Comparison of ENCODE assay signal across 8 mouse cellular contexts in genomic region chr11:69364376-69364775, GRCm38 (mm10). TPM values are rescaled to one million over a fixed set of nuclear protein-coding genes. Genes with fewer than 3 reads are reported as not detected.
DNase-seq lines count a peak whose midpoint lies in the region; ATAC-seq and TF ChIP-seq lines count a peak whose summit lies in the region.

No protein-coding gene starts in this region.

- ATAC-seq in embryonic facial prominence, embryonic 14.5 days (ENCODE audit: low read depth), result no peak
- no peak for ATAC-seq in midbrain, embryonic 12.5 days (ENCODE audit: low FRiP score, low read depth)

- no peak for TF ChIP-seq CTCF in heart, adult 2 months (IDR thresholded peaks at IDR 0.05)

- H3K9ac ChIP-seq in heart, adult 2 months (ENCODE audit: low read depth, low read length), result no peak overlapping the region; the same call in 1 of the 2 replicates
- H3K9ac ChIP-seq in embryonic facial prominence, embryonic 14.5 days (ENCODE audit: low read depth, low read length), result peak overlapping the region; percentile 64; the same call in 1 of the 2 replicates
- peak overlapping the region; percentile 37; the same call in 1 of the 2 replicates for H3K9ac ChIP-seq in midbrain, embryonic 12.5 days (replicated peaks)

- H3K79me2 ChIP-seq in heart, adult 2 months (replicated peaks; ENCODE audit: control insufficient read depth, insufficient read depth, low read length), result no peaks in the 10 kb centered on the region

- no peak for TF ChIP-seq POLR2A in heart, adult 2 months (IDR thresholded peaks at IDR 0.05; ENCODE audit: insufficient read depth, low read depth, low read length)

- H3K4me3 ChIP-seq in heart, adult 2 months, result no peak overlapping the region
- no peak overlapping the region for H3K4me3 ChIP-seq in embryonic facial prominence, embryonic 14.5 days (ENCODE audit: low read depth, low read length)
- H3K4me3 ChIP-seq in midbrain, embryonic 12.5 days, result no peak overlapping the region

- intact Hi-C loops in heart, adult 2 months (cut with DNase I), result loop anchor here (2.0 kb wide), 2 partner anchors 38 to 56 kb away; partner anchors contain the start of gene Kcnab3
- intact Hi-C loops in left cerebral cortex, postnatal 14 days (cut with DNase I), result no loop called here

- TF ChIP-seq EP300 in heart, adult 2 months (IDR thresholded peaks at IDR 0.05; ENCODE audit: insufficient read depth, low read depth, low read length), result no peak

- no peak for DNase-seq in heart, adult 2 months
- DNase-seq in heart, adult 8-10 months (ENCODE audit: low spot score), result no peak
- no peak for DNase-seq in embryonic facial prominence, embryonic 14.5 days (ENCODE audit: low spot score)
- peak; percentile 69 to 85 for DNase-seq in kidney, adult 8-10 months
- DNase-seq in layer of hippocampus, postnatal 36 days, result no peak
- no peak for DNase-seq in left cerebral cortex, postnatal 14 days (ENCODE audit: low spot score in 2 of 2)
- no peak for DNase-seq in spleen, postnatal 10 days (ENCODE audit: low spot score in 2 of 2)

- H3K36me3 ChIP-seq in heart, adult 2 months (ENCODE audit: control insufficient read depth, insufficient read depth, low read length), result no peaks in the 10 kb centered on the region
- peaks cover 49% of the 10 kb centered on the region for H3K36me3 ChIP-seq in embryonic facial prominence, embryonic 14.5 days (ENCODE audit: control insufficient read depth, insufficient read depth, low read length)
- peaks cover 50% of the 10 kb centered on the region for H3K36me3 ChIP-seq in midbrain, embryonic 12.5 days

- peaks cover 21% of the 10 kb centered on the region for H3K4me1 ChIP-seq in heart, adult 2 months (ENCODE audit: control insufficient read depth, insufficient read depth, low read length)
- peaks cover 19% of the 10 kb centered on the region for H3K4me1 ChIP-seq in embryonic facial prominence, embryonic 14.5 days (ENCODE audit: control insufficient read depth, insufficient read depth, low read length)
- H3K4me1 ChIP-seq in midbrain, embryonic 12.5 days, result peaks cover 39% of the 10 kb centered on the region

- H3K27me3 ChIP-seq in heart, adult 2 months (ENCODE audit: control insufficient read depth, insufficient read depth, low read length), result no peaks in the 10 kb centered on the region
- H3K27me3 ChIP-seq in embryonic facial prominence, embryonic 14.5 days (replicated peaks; ENCODE audit: control insufficient read depth, insufficient read depth, low read length), result no peaks in the 10 kb centered on the region
- H3K27me3 ChIP-seq in midbrain, embryonic 12.5 days, result no peaks in the 10 kb centered on the region

- peak overlapping the region; percentile 73 for H3K4me2 ChIP-seq in embryonic facial prominence, embryonic 14.5 days (ENCODE audit: low read depth, low read length)
- H3K4me2 ChIP-seq in midbrain, embryonic 12.5 days (replicated peaks), result peak overlapping the region; percentile 87

- WGBS in heart, adult 2 months, result 39% methylated on average over 8 of the region's 8 CpGs
- WGBS in embryonic facial prominence, embryonic 14.5 days, result 45% methylated on average over 8 of the region's 8 CpGs
- WGBS in midbrain, embryonic 12.5 days, result 51% methylated on average over 8 of the region's 8 CpGs

- H3K27ac ChIP-seq in heart, adult 2 months, result peak overlapping the region; percentile 91
- peak overlapping the region; percentile 100 for H3K27ac ChIP-seq in embryonic facial prominence, embryonic 14.5 days (replicated peaks; ENCODE audit: low read depth, low read length)
- H3K27ac ChIP-seq in midbrain, embryonic 12.5 days (replicated peaks), result peak overlapping the region; percentile 100

- H3K9me3 ChIP-seq in embryonic facial prominence, embryonic 14.5 days (ENCODE audit: control insufficient read depth, low read length), result no peaks in the 10 kb centered on the region
- no peaks in the 10 kb centered on the region for H3K9me3 ChIP-seq in midbrain, embryonic 12.5 days

RNA-seq across cellular contexts. Expression of gene Chd3, which starts 4.8 kb away (rescaled TPM):
- 10 to 100 TPM; 18.3 to 20.2 TPM for total RNA-seq in heart, adult 2 months (2021)
- polyA plus RNA-seq in heart, adult 2 months (2012; rRNA removed), result 20.3 and 22.2 TPM in 2 replicates
- 10 to 100 TPM; 16.7 to 20.4 (median 18.3) TPM for total RNA-seq in heart, adult 8-10 months (2022)
- 68.9 and 73.3 TPM in 2 replicates for polyA plus RNA-seq in embryonic facial prominence, embryonic 14.5 days (2014; fragmentation: Nextera tagmentation; extraction: Ambion mirVana)
- polyA plus RNA-seq in midbrain, embryonic 12.5 days (2016; fragmentation: Nextera tagmentation; extraction: Ambion mirVana), result 78.7 and 88.5 TPM in 2 replicates
- 100 to 1,000 TPM; 537 to 553 TPM for total RNA-seq in layer of hippocampus, postnatal 36 days (2021)
- 100 to 1,000 TPM; 531 to 563 TPM for total RNA-seq in left cerebral cortex, postnatal 14 days (2021)

RNA-seq across cellular contexts. Expression of gene Rnf227, which starts 24.1 kb away (rescaled TPM):
- under 1 TPM; 0.31 to 0.36 TPM for total RNA-seq in heart, adult 2 months (2021)
- 0.51 and 0.82 TPM in 2 replicates for polyA plus RNA-seq in heart, adult 2 months (2012; rRNA removed)
- total RNA-seq in heart, adult 8-10 months (2022), result under 1 TPM; 0.34 to 0.44 (median 0.39) TPM
- polyA plus RNA-seq in embryonic facial prominence, embryonic 14.5 days (2014; fragmentation: Nextera tagmentation; extraction: Ambion mirVana), result 15.6 and 17.1 TPM in 2 replicates
- polyA plus RNA-seq in midbrain, embryonic 12.5 days (2016; fragmentation: Nextera tagmentation; extraction: Ambion mirVana), result 48.4 and 50.5 TPM in 2 replicates
- 100 to 1,000 TPM; 111 to 119 TPM for total RNA-seq in layer of hippocampus, postnatal 36 days (2021)
- 100 to 1,000 TPM in 1 of 2 experiments, 10 to 100 TPM in 1; 95.7 to 101 TPM for total RNA-seq in left cerebral cortex, postnatal 14 days (2021)

RNA-seq across cellular contexts. Expression of gene Naa38, which starts 30.9 kb away (rescaled TPM):
- total RNA-seq in heart, adult 2 months (2021), result 100 to 1,000 TPM; 102 to 113 TPM
- 128 and 145 TPM in 2 replicates for polyA plus RNA-seq in heart, adult 2 months (2012; rRNA removed)
- total RNA-seq in heart, adult 8-10 months (2022), result 100 to 1,000 TPM; 109 to 140 (median 120) TPM
- polyA plus RNA-seq in embryonic facial prominence, embryonic 14.5 days (2014; fragmentation: Nextera tagmentation; extraction: Ambion mirVana), result 160 and 177 TPM in 2 replicates
- 98.9 and 105 TPM in 2 replicates for polyA plus RNA-seq in midbrain, embryonic 12.5 days (2016; fragmentation: Nextera tagmentation; extraction: Ambion mirVana)
- total RNA-seq in layer of hippocampus, postnatal 36 days (2021), result 100 to 1,000 TPM; 117 to 118 TPM
- 100 to 1,000 TPM in 1 of 2 experiments, 10 to 100 TPM in 1; 92.0 to 106 TPM for total RNA-seq in left cerebral cortex, postnatal 14 days (2021)

RNA-seq across cellular contexts. Expression of gene Cyb5d1, which starts 31.1 kb away (rescaled TPM):
- total RNA-seq in heart, adult 2 months (2021), result 10 to 100 TPM; 27.9 to 32.1 TPM
- 19.9 and 29.8 TPM in 2 replicates for polyA plus RNA-seq in heart, adult 2 months (2012; rRNA removed)
- 10 to 100 TPM; 33.3 to 39.8 (median 36.9) TPM for total RNA-seq in heart, adult 8-10 months (2022)
- polyA plus RNA-seq in embryonic facial prominence, embryonic 14.5 days (2014; fragmentation: Nextera tagmentation; extraction: Ambion mirVana), result 23.8 and 24.2 TPM in 2 replicates
- polyA plus RNA-seq in midbrain, embryonic 12.5 days (2016; fragmentation: Nextera tagmentation; extraction: Ambion mirVana), result 52.9 and 53.8 TPM in 2 replicates
- 10 to 100 TPM; 44.6 to 48.6 TPM for total RNA-seq in layer of hippocampus, postnatal 36 days (2021)
- 10 to 100 TPM; 36.8 to 42.0 TPM for total RNA-seq in left cerebral cortex, postnatal 14 days (2021)

RNA-seq across cellular contexts. Expression of gene Tmem88, which starts 33.7 kb away (rescaled TPM):
- 10 to 100 TPM; 20.4 to 21.4 TPM for total RNA-seq in heart, adult 2 months (2021)
- 61.4 and 66.4 TPM in 2 replicates for polyA plus RNA-seq in heart, adult 2 months (2012; rRNA removed)
- total RNA-seq in heart, adult 8-10 months (2022), result 10 to 100 TPM; 13.2 to 24.7 (median 19.5) TPM
- polyA plus RNA-seq in embryonic facial prominence, embryonic 14.5 days (2014; fragmentation: Nextera tagmentation; extraction: Ambion mirVana), result 19.2 and 21.0 TPM in 2 replicates
- 11.4 and 12.1 TPM in 2 replicates for polyA plus RNA-seq in midbrain, embryonic 12.5 days (2016; fragmentation: Nextera tagmentation; extraction: Ambion mirVana)
- total RNA-seq in layer of hippocampus, postnatal 36 days (2021), result 1 to 10 TPM; 1.8 to 2.6 TPM
- 1 to 10 TPM; 2.6 to 2.9 TPM for total RNA-seq in left cerebral cortex, postnatal 14 days (2021)

Comparison
In these comparisons a context has a peak if more than half of its experiments do, and no peak if none do; other contexts are left out.
1. DNase-seq: peak in kidney, adult 8-10 months (2 of 2); none in heart, adult 2 months (0 of 2), heart, adult 8-10 months (single experiment), embryonic facial prominence, embryonic 14.5 days (single experiment), layer of hippocampus, postnatal 36 days (0 of 2), left cerebral cortex, postnatal 14 days (0 of 2) and spleen, postnatal 10 days (0 of 2).
2. RNA of gene Chd3, which starts 4.8 kb away (total RNA-seq): 531 to 563 TPM in left cerebral cortex, postnatal 14 days and 537 to 553 TPM in layer of hippocampus, postnatal 36 days; 18.3 to 20.2 TPM in heart, adult 2 months and 16.7 to 20.4 TPM in heart, adult 8-10 months; every median in the first group is over 10 times any median in the second.
3. RNA of gene Rnf227, which starts 24.1 kb away (total RNA-seq): 111 to 119 TPM in layer of hippocampus, postnatal 36 days and 95.7 to 101 TPM in left cerebral cortex, postnatal 14 days; 0.34 to 0.44 TPM in heart, adult 8-10 months and 0.31 to 0.36 TPM in heart, adult 2 months; every median in the first group is over 10 times any median in the second.
4. Peak in every context shown above with its lines, with median percentiles within 50 percentile points of each other: H3K27ac ChIP-seq.